Mouse (Mus musculus) lung, embryonic 16.5 days (tissue): ENCODE data around the gene Stk32c. TPM values are rescaled to one million over a fixed set of nuclear protein-coding genes. Genes with fewer than 3 reads are reported as not detected.
A peak's percentile ranks its signal among the peaks of the same experiment; 100 is the strongest.

Experiments used
- ATAC-seq: fragments of 200-750 bp; cut with Nextera tagmentation; 2 replicates; pipeline ENCODE4 v1.8.0; 2017; ENCODE audit warnings: low read depth, mild to moderate bottlenecking, moderate library complexity
- H3K27ac ChIP-seq: fragments of 300-500 bp; sonication (generic); 2 replicates; pipeline ENCODE4 v1.5.1; 2014; ENCODE audit warnings: mild to moderate bottlenecking, control low read depth, low read length
- H3K27me3 ChIP-seq: fragments of 300-500 bp; sonication (generic); 2 replicates; pipeline ENCODE4 v1.6.1; 2014; ENCODE audit warnings: low read depth, low read length, mixed read lengths; ENCODE audit not compliant: control insufficient read depth, insufficient read depth
- H3K36me3 ChIP-seq: fragments of 300-500 bp; sonication (generic); 2 replicates; pipeline ENCODE4 v1.6.1; 2014; ENCODE audit warnings: low read length; ENCODE audit not compliant: control insufficient read depth, insufficient read depth
- H3K4me1 ChIP-seq: fragments of 300-500 bp; sonication (generic); replicated peaks from 2 replicates; pipeline ENCODE4 v1.6.1; 2014; ENCODE audit warnings: low read length, mixed read lengths; ENCODE audit not compliant: control insufficient read depth, insufficient read depth
- H3K4me2 ChIP-seq: fragments of 300-500 bp; sonication (generic); 2 replicates; pipeline ENCODE4 v1.6.1; 2014; ENCODE audit warnings: low read depth, low read length, control low read depth
- H3K4me3 ChIP-seq: fragments of 300-500 bp; sonication (generic); 2 replicates; pipeline ENCODE4 v1.5.1; 2014; ENCODE audit warnings: mild to moderate bottlenecking, low read length, control low read depth
- H3K9ac ChIP-seq: fragments of 300-500 bp; sonication (generic); 2 replicates; pipeline ENCODE4 v1.6.1; 2014; ENCODE audit warnings: low read length, control low read depth
- H3K9me3 ChIP-seq: fragments of 300-500 bp; sonication (generic); 2 replicates; pipeline ENCODE4 v1.6.1; 2016; ENCODE audit warnings: low read length; ENCODE audit not compliant: control insufficient read depth
- WGBS: fragments of 180-500 bp; shearing (Covaris S2); extraction: QIAGEN DNeasy Blood & Tissue Kit; methylation state at CpG from one replicate; pipeline ENCODE4 v1.1.7; 2014; 5-methylcytosine and 5-hydroxymethylcytosine counted together
- polyA plus RNA-seq: library from polyadenylated mRNA; unstranded; fragments of >200 nt; fragmentation: Nextera tagmentation; extraction: Ambion mirVana; gene quantifications from 2 replicates; pipeline ENCODE4 v1.2.1, GENCODE M21; 2015

Stk32c gene
- polyA plus RNA-seq, 1 experiment from 2014 or later, result 0.18 TPM

DNA sequence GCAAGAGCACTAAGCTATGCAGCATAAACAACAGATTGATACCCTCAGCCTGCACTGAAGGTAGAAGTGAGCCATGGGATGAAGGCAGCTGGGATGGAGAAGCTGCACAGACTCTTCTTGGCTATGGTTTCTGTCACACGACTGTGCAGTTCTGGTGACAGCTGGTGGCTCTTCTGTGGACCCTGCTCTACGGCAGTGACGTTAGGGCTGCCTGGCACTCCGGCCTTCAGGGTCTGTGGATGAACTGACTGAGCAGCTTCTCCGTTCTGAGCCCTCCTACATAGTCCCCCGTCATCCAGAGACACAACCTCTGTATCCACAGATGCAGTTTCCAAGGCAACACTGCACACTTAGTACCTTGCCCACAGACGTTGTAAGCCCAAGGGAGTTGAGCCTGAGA lies 86.6 kb downstream of the Stk32c start:
- Histone ChIP-seq H3K36me3 (no peaks in the 10 kb centered on the region), H3K4me2 (no peak overlapping the region), H3K4me3 (no peak overlapping the region), H3K27me3 (no peaks in the 10 kb centered on the region), H3K9ac (no peak overlapping the region), H3K4me1 (no peaks in the 10 kb centered on the region), H3K27ac (no peak overlapping the region), H3K9me3 (no peaks in the 10 kb centered on the region)
- WGBS, result 62% methylated on average over 7 of the region's 7 CpGs
- ATAC-seq, result no peak

- Histone ChIP-seq H3K4me2 (no peak overlapping the region), H3K4me1 (no peaks in the 10 kb centered on the region), H3K9me3 (no peaks in the 10 kb centered on the region), H3K36me3 (no peaks in the 10 kb centered on the region), H3K9ac (no peak overlapping the region), H3K27me3 (no peaks in the 10 kb centered on the region), H3K4me3 (no peak overlapping the region), H3K27ac (no peak overlapping the region)
- ATAC-seq, result no peak
- 71% methylated on average over 4 of the region's 4 CpGs for WGBS
These were observed 87.2 kb downstream of the Stk32c start for GRCm38 (mm10) chr7:139125881-139126280.

DNA sequence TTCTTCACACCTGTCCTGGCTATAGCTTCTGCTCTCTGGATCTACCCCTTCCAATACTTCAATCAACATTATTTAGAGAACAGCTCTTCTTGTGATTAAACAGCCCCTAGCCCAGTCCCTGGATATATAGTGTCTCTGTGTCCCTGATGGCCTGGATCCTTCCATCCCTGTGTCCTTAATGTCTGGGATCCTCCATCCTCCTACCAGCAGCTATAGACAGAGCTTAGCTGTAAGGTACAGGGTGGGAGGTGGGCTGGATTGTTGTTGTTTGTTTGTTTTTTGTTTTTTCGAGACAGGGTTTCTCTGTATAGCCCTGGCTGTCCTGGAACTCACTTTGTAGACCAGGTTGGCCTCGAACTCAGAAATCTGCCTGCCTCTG lies 93.3 kb downstream of the Stk32c start:
- Histone ChIP-seq H3K27me3 (no peaks in the 10 kb centered on the region), H3K4me3 (no peak overlapping the region), H3K27ac (no peak overlapping the region), H3K4me2 (no peak overlapping the region), H3K9me3 (no peaks in the 10 kb centered on the region), H3K9ac (no peak overlapping the region), H3K36me3 (no peaks in the 10 kb centered on the region), H3K4me1 (no peaks in the 10 kb centered on the region)
- peak; percentile 5; the same call in 1 of the 2 replicates for ATAC-seq
- 50% methylated on average over 2 of the region's 2 CpGs for WGBS

- H3K4me3 ChIP-seq, result no peak overlapping the region
- H3K4me2 ChIP-seq, result no peak overlapping the region
- no peaks in the 10 kb centered on the region for H3K4me1 ChIP-seq
These were observed 93.8 kb downstream of the Stk32c start for GRCm38 (mm10) chr7:139119152-139119774.

DNA sequence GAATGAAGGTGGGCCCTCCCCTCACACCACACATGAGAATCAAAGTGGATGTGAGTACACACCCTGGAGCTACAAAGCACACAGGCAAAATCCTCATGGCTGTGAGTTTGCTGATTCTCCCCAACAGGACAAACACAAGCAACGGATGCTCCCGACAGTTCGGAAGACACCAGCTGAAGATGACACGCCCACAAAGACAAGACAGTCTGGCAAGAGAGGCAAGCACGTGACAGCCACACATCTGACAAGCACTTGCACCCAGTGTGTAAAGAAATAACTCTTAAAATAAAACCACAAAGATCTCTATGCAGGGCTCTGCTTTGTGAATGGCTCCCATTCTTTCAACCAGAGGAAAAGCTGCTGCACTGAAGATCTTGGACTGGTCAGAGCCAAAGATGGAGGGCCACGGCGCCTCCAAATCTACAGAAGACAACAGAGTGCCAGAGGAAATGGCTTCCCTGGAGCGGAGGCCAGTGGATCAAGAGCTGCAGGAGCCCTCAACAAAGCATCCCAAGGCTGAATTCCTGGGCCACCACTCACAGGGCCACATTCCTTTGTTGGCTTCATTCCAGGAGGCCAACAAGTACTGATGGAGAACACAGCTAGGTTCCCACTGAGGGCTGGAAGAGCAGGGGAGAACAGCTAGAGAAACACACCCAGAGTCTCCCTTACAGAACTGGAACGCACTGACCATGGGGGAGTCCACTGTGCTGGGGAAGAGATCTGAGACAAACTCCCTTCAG lies 105.0 kb downstream of the Stk32c start:
- H3K36me3 ChIP-seq, result no peaks in the 10 kb centered on the region
- no peaks in the 10 kb centered on the region for H3K27me3 ChIP-seq
- H3K9ac ChIP-seq, result no peak overlapping the region
- no peak overlapping the region for H3K4me3 ChIP-seq
- peak; percentile 57; the same call in 1 of the 2 replicates for ATAC-seq
- H3K4me2 ChIP-seq, result no peak overlapping the region
- 65% methylated on average over 9 of the region's 9 CpGs for WGBS
- no peaks in the 10 kb centered on the region; the same call in 1 of the 2 replicates for H3K4me1 ChIP-seq
- H3K27ac ChIP-seq, result no peak overlapping the region
- H3K9me3 ChIP-seq, result no peaks in the 10 kb centered on the region

More at GRCm38 (mm10) chr7:139119152-139119774, 93.8 kb downstream of the Stk32c start:
- H3K9me3 ChIP-seq, result no peaks in the 10 kb centered on the region
- ATAC-seq, result peak; percentile 68; the same call in 1 of the 2 replicates
- no peaks in the 10 kb centered on the region for H3K27me3 ChIP-seq
- WGBS, result 29% methylated on average over 13 of the region's 13 CpGs
- no peaks in the 10 kb centered on the region for H3K36me3 ChIP-seq
- H3K27ac ChIP-seq, result no peak overlapping the region
- H3K9ac ChIP-seq, result no peak overlapping the region

- 82% methylated on average over 7 of the region's 7 CpGs for WGBS
- no peak overlapping the region for H3K4me2 ChIP-seq
- no peak for ATAC-seq
- H3K9me3 ChIP-seq, result no peaks in the 10 kb centered on the region
- H3K4me3 ChIP-seq, result no peak overlapping the region
- no peak overlapping the region for H3K27ac ChIP-seq
- no peaks in the 10 kb centered on the region for H3K36me3 ChIP-seq
- no peak overlapping the region for H3K9ac ChIP-seq
- H3K4me1 ChIP-seq, result no peaks in the 10 kb centered on the region; the same call in 1 of the 2 replicates
- no peaks in the 10 kb centered on the region for H3K27me3 ChIP-seq
These were observed 107.4 kb downstream of the Stk32c start for GRCm38 (mm10) chr7:139105705-139106104.

DNA sequence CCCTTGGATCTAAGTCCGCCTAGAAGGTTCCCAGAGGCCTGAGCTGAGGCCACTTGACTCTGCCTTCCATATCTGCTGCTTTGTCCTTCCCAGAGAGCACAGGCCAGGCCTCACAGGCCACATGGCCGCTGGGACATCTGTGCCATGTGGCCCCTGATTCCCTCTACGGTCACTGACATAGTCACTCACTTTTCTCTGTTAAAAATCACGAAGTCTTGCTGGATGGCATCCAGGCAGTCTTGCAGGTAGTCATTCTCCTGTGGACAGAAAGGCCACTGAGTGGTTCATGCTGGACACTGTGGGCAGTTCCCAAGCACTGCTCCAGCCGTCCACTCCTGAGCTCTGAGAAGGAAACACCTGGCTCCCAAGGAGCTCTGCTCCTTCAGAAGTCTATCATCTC lies 108.0 kb downstream of the Stk32c start:
- H3K9ac ChIP-seq, result no peak overlapping the region
- no peaks in the 10 kb centered on the region; the same call in 1 of the 2 replicates for H3K4me1 ChIP-seq
- H3K27me3 ChIP-seq, result no peaks in the 10 kb centered on the region
- H3K36me3 ChIP-seq, result no peaks in the 10 kb centered on the region
- WGBS, result 79% methylated on average over 5 of the region's 5 CpGs
- H3K27ac ChIP-seq, result no peak overlapping the region
- no peak for ATAC-seq
- no peak overlapping the region for H3K4me3 ChIP-seq
- H3K9me3 ChIP-seq, result no peaks in the 10 kb centered on the region
- H3K4me2 ChIP-seq, result no peak overlapping the region

- Histone ChIP-seq H3K9me3 (no peaks in the 10 kb centered on the region), H3K9ac (no peak overlapping the region), H3K27ac (no peak overlapping the region), H3K4me3 (no peak overlapping the region), H3K27me3 (no peaks in the 10 kb centered on the region), H3K4me2 (no peak overlapping the region), H3K4me1 (no peaks in the 10 kb centered on the region; the same call in 1 of the 2 replicates), H3K36me3 (no peaks in the 10 kb centered on the region)
- ATAC-seq, result no peak
- WGBS, result 56% methylated on average over 10 of the region's 10 CpGs
These were observed 109.1 kb downstream of the Stk32c start for GRCm38 (mm10) chr7:139103960-139104381.

- H3K4me2 ChIP-seq, result no peak overlapping the region
- no peaks in the 10 kb centered on the region for H3K27me3 ChIP-seq
- WGBS, result 82% methylated on average over 3 of the region's 3 CpGs
- ATAC-seq, result no peak
- no peaks in the 10 kb centered on the region for H3K36me3 ChIP-seq
- H3K9ac ChIP-seq, result no peak overlapping the region
- H3K4me1 ChIP-seq, result no peaks in the 10 kb centered on the region
- no peak overlapping the region for H3K27ac ChIP-seq
- no peaks in the 10 kb centered on the region for H3K9me3 ChIP-seq
- H3K4me3 ChIP-seq, result no peak overlapping the region
These were observed 111.3 kb downstream of the Stk32c start for GRCm38 (mm10) chr7:139101826-139102225.
